In genomic region chr7:25316532-25317445, GRCm38 (mm10) we compare ENCODE assay signal across 8 mouse cellular contexts. TPM values are rescaled to one million over a fixed set of nuclear protein-coding genes. Genes with fewer than 3 reads are reported as not detected.
DNase-seq lines count a peak whose midpoint lies in the region; ATAC-seq lines count a peak whose summit lies in the region.

Gene Megf8 (plus strand): TSS chr7:25317164.

- intact Hi-C loops in gastrocnemius, postnatal 14 days (cut with DNase I; ENCODE audit: low total_unique reads) = loop anchor here (10.0 kb wide), 2 partner anchors 72 to 182 kb away; no protein-coding TSS in a partner anchor
- intact Hi-C loops in left cerebral cortex, postnatal 10 days (cut with DNase I) = loop anchor here (5.0 kb wide), 3 partner anchors 34 to 74 kb away; no protein-coding TSS in a partner anchor

- peak; percentile 88 for ATAC-seq in inflammation-experienced regulatory T-cells, adult 6 months
- peak; percentile 89 for ATAC-seq in megakaryocyte-erythroid progenitor cell, adult 5-6 weeks (replicated peaks; ENCODE audit: low FRiP score, low TSS enrichment, poor library complexity, severe bottlenecking)

- peak; percentile 96 to 98 for DNase-seq in adrenal gland, adult (ENCODE audit: inconsistent age in 2 of 2, low spot score in 1 of 2)
- DNase-seq in embryo, embryonic 10.5 days (ENCODE audit: low spot score) = peak; percentile 100
- peak; percentile 94 for DNase-seq in gastrocnemius, postnatal 14 days
- DNase-seq in left cerebral cortex, postnatal 10 days (ENCODE audit: extremely low spot score in 1 of 2, low spot score in 2 of 2) = peak; percentile 97
- peak; percentile 92 for DNase-seq in right cerebral cortex, postnatal 25 days
- peak; percentile 92 to 95 for DNase-seq in urinary bladder, postnatal 4 days (ENCODE audit: low spot score in 2 of 2)

RNA-seq across cellular contexts. Expression of gene Megf8, which starts in this region (rescaled TPM):
- total RNA-seq in gastrocnemius, postnatal 14 days (2021) = 10 to 100 TPM; 18.5 to 19.7 TPM
- polyA plus RNA-seq in inflammation-experienced regulatory T-cells, adult 6 months (2017; shearing (Covaris generic)) = under 1 TPM in 2 of 3 experiments, not detected in 1; 0.13 to 0.31 TPM
- total RNA-seq in left cerebral cortex, postnatal 10 days (2021) = 10 to 100 TPM; 90.4 to 91.8 TPM
- 2.5 and 2.6 TPM in 2 replicates for total RNA-seq in megakaryocyte-erythroid progenitor cell, adult 5-6 weeks (2014; fragmentation: Nextera tagmentation)
- total RNA-seq in megakaryocyte-erythroid progenitor cell, adult 5-6 weeks (2017) = 2.4 and 2.7 TPM in 2 replicates

Comparison
In these comparisons a context has a peak if more than half of its experiments do, and no peak if none do; other contexts are left out.
1. Peak in every context shown above with its lines: DNase-seq and ATAC-seq.
2. RNA of gene Megf8 (total RNA-seq): 90.4 to 91.8 TPM in left cerebral cortex, postnatal 10 days and 18.5 to 19.7 TPM in gastrocnemius, postnatal 14 days; 2.4 to 2.7 TPM in megakaryocyte-erythroid progenitor cell, adult 5-6 weeks; every median in the first group is over 4 times any median in the second.
3. RNA of gene Megf8 (total RNA-seq): 90.4 to 91.8 TPM in left cerebral cortex, postnatal 10 days; 18.5 to 19.7 TPM in gastrocnemius, postnatal 14 days; every median in the first group is over 4 times any median in the second.
4. Peak in ATAC-seq in inflammation-experienced regulatory T-cells, adult 6 months; RNA of the gene not detected or under 1 TPM.